Mouse (Mus musculus): ENCODE results near the gene Dut. TPM values are rescaled to one million over a fixed set of nuclear protein-coding genes. Genes with fewer than 3 reads are reported as not detected.
A peak's percentile ranks its signal among the peaks of the same experiment; 100 is the strongest.
"Not testable (repeated sequence)": the region's sequence is repeated elsewhere in the genome, so short reads cannot be mapped to it uniquely, and the experiment has no call there.

The Dut gene
- polyA plus RNA-seq, 1 experiment: 57.0 TPM

DNA sequence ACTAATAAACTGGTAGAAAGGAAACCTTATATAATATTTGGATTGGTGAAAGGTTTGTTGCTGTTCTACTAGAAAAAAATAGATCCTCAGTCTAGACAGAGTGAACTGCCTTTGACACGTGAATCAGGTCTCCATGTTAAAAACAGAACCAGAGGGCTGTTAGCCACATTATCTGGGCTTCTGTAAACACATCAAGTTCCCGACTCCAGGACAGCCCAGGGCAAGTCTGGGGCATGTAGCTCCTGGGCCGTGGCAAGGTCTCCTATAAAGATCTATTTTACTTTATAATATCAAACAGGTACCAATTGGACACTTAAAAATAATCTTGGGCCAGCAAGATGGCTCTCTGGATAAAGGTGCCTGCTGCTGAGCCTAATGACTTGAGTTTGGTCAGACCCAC, 8.9 kb downstream of the Dut start:
- no peak for DNase-seq (ENCODE audit: low read depth)
- TF ChIP-seq CTCF (IDR thresholded peaks at IDR 0.05; ENCODE audit: borderline replicate concordance, extremely low read depth, insufficient read depth, insufficient read length): no peak
- TF ChIP-seq POLR2A (IDR thresholded peaks at IDR 0.05; ENCODE audit: borderline replicate concordance, extremely low read depth, insufficient read depth, insufficient read length, poor library complexity, severe bottlenecking): no peak

DNA sequence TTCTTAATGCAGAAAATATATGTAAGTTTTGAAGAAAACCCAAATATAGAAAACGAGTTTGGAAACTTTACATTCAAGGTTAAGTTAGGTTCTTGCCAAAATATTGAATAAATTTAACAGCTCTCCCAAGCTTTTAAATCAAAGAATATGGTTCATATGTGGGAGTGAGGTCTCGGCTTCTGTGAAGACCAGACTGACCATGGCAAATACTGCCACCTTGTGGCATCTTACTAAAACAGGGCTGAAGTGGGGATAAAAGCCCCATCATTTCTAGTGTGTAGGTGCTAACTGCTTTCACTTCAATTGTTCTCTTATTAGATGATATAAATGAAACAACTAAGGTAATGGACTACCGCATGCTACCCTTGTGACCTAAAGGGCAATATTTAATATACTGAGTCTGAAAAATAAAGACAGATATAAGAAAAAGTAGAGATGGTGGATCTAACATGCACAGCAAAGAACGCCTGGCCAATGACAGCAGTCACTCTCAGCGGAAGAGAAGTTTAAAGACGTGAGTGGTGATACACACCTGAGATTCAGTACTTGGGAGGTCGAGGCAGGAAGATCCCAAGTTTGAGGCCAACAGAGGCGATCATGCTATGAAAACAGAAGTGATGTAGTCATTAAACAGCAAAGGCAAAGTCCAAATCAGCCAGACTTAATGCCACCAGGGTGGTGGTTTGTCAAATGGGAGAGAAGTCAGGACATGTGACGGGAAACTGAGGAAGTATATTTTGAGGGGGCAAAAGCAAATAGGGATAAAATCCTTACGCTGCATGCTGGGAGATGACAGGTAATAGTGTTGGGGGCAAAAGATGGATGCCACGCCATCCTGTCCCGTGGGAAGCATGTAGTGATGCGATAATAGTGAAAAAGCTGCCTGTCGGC, 12.5 kb downstream of the Dut start:
- TF ChIP-seq CTCF (IDR thresholded peaks at IDR 0.05; ENCODE audit: borderline replicate concordance, extremely low read depth, insufficient read depth, insufficient read length): peak; percentile 58; the same call in 1 of the 2 replicates
- no peak for TF ChIP-seq POLR2A (IDR thresholded peaks at IDR 0.05; ENCODE audit: borderline replicate concordance, extremely low read depth, insufficient read depth, insufficient read length, poor library complexity, severe bottlenecking)
- DNase-seq (ENCODE audit: low read depth): peak; percentile 51

DNA sequence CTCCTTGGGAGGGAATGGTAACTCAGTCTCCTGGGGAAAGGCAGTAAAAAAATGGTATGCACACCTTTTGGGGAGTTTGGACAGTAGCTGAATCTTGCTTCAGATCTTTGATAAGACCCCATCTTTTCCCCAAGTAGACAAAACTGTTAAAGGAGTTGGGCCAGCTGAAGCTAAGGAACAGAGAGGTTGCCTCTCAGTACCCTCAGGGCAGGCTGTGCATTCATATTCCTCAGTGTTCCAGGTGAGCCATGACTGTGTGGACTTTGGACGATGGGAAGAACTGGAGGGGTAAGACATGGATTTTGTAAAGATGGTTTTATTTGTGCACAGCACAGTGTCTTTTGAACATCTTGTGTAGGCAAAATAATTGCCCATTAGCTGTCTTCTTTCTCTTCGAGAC, 13.3 kb downstream of the Dut start:
- DNase-seq (ENCODE audit: low read depth): no peak
- TF ChIP-seq CTCF (IDR thresholded peaks at IDR 0.05; ENCODE audit: borderline replicate concordance, extremely low read depth, insufficient read depth, insufficient read length): no peak
- TF ChIP-seq POLR2A (IDR thresholded peaks at IDR 0.05; ENCODE audit: borderline replicate concordance, extremely low read depth, insufficient read depth, insufficient read length, poor library complexity, severe bottlenecking): no peak

DNA sequence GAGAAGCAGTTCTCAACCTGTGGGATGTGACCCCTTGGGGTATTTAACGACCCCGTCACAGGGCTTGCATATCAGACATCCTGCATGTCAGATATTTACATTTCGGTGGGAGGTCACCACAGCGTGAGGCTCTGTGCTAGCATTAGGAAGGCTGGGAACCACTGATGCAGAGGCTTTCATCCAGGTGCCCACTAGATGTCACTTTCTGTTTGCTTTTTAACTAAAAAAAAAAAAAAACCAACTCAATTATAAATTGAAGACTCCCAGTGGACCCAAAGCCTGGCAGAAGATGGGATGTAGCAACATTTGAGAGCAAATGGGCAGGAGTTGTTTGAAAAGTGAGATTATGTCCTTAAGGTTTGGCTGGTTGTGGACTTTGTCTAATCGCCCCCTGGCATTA, 16.1 kb downstream of the Dut start:
- DNase-seq (ENCODE audit: low read depth): peak; percentile 70
- no peak for TF ChIP-seq POLR2A (IDR thresholded peaks at IDR 0.05; ENCODE audit: borderline replicate concordance, extremely low read depth, insufficient read depth, insufficient read length, poor library complexity, severe bottlenecking)
- TF ChIP-seq CTCF (IDR thresholded peaks at IDR 0.05; ENCODE audit: borderline replicate concordance, extremely low read depth, insufficient read depth, insufficient read length): peak; percentile 46; the same call in 1 of the 2 replicates

DNA sequence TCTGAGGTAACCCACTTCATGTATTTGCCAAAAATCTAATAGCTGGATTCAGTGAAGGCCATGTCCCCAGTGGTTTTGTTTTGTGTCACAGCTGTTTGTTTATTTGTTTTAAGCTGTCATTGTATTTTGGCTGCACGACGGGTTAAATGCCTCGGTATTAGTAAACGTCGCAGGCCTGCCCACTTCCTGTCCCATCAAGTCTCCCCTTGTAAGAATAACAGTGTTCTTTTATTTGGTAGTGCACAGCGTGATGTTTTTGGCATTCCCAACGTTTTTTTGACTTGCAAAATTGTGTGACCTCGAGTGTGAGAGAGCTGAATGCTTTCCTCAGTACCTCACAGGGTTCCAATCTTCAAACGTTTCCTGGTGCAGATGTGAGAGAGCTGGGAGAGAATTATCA, 16.8 kb downstream of the Dut start:
- DNase-seq (ENCODE audit: low read depth): peak; percentile 38
- TF ChIP-seq POLR2A (IDR thresholded peaks at IDR 0.05; ENCODE audit: borderline replicate concordance, extremely low read depth, insufficient read depth, insufficient read length, poor library complexity, severe bottlenecking) (no peak), CTCF (IDR thresholded peaks at IDR 0.05; ENCODE audit: borderline replicate concordance, extremely low read depth, insufficient read depth, insufficient read length) (no peak)

DNA sequence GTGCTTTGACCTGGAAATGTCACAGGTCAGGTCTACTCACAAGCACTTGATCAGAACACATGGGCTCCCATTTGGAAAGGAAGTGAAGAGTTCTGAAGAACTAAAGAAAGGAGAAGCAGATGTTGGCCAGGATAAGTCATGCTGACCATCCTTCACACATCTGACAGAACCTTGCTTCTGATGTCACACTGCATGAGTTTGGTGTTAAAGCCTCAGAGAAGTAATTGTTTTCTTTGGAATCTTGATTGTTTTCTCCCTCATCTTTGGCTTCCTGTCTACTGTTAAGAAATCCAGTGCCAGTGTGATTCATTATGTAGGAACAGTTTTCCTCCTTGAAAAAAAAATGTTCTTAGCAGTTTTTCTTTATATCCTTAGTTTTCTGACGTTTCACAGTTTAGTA, 21.9 kb downstream of the Dut start:
- TF ChIP-seq CTCF (IDR thresholded peaks at IDR 0.05; ENCODE audit: borderline replicate concordance, extremely low read depth, insufficient read depth, insufficient read length) (no peak), POLR2A (IDR thresholded peaks at IDR 0.05; ENCODE audit: borderline replicate concordance, extremely low read depth, insufficient read depth, insufficient read length, poor library complexity, severe bottlenecking) (no peak)
- DNase-seq (ENCODE audit: low read depth): no peak

DNA sequence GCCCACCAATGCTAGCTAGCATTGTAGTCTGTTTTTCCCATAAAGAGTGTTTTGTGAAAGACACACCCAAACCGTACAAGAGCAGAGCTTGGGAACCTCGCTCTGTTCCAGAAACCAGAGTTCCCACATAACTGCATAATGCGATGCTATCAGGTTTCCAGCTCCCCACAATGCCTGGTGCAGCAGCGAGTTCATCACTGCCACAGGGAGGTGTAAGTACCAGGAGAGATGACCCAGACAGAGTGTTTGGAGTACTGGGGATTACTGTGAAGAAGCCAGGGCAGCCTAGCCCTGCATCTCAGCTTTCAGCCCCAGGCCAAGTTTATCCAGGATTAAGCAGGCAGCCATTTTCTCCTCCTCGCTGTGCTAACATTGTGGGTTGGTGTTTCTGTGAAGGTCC, 28.6 kb downstream of the Dut start:
- DNase-seq (ENCODE audit: low read depth): no peak
- TF ChIP-seq POLR2A (IDR thresholded peaks at IDR 0.05; ENCODE audit: borderline replicate concordance, extremely low read depth, insufficient read depth, insufficient read length, poor library complexity, severe bottlenecking): no peak
- no peak for TF ChIP-seq CTCF (IDR thresholded peaks at IDR 0.05; ENCODE audit: borderline replicate concordance, extremely low read depth, insufficient read depth, insufficient read length)

DNA sequence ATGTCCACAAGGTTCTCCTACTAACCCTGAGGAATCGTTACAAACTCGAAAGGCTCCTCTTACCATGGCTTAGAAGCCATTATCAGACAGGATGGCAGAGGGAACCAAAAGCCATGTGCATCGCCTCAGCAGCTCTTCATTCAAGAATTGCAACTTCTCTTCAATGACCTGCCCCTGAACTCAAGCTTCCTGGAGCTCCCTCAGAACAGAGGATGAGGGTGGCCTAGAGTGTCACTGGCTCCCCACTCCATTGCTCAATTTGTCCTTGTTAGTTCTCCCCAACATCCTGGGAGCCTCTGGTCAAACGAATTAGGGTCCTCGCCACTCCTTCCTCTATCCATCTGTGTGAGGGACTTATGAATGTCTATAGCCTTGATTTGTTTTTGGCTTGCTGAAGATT, 29.7 kb downstream of the Dut start:
- no peak for DNase-seq (ENCODE audit: low read depth)
- no peak for TF ChIP-seq CTCF (IDR thresholded peaks at IDR 0.05; ENCODE audit: borderline replicate concordance, extremely low read depth, insufficient read depth, insufficient read length)
- no peak for TF ChIP-seq POLR2A (IDR thresholded peaks at IDR 0.05; ENCODE audit: borderline replicate concordance, extremely low read depth, insufficient read depth, insufficient read length, poor library complexity, severe bottlenecking)

DNA sequence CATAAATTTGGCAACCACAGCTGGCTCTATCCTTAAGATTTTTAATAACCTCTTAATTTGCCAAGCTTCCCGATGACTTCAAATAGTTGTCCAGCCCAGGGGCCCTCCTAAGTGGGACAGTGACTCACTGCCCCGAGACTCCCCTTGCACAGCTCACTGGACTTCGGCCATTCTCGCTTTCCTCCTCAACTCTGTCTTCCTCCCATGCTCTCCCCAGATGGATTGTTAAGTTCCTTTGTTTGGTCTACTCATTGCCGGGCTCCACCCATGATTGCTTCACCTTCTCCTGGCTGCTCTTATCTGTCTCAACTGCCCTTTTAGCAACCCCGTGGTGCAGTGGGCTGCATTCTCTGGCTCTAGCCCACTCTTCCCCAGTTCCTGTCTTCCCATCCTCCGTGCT, 31.5 kb downstream of the Dut start:
- no peak for DNase-seq (ENCODE audit: low read depth)
- no peak for TF ChIP-seq POLR2A (IDR thresholded peaks at IDR 0.05; ENCODE audit: borderline replicate concordance, extremely low read depth, insufficient read depth, insufficient read length, poor library complexity, severe bottlenecking)
- no peak for TF ChIP-seq CTCF (IDR thresholded peaks at IDR 0.05; ENCODE audit: borderline replicate concordance, extremely low read depth, insufficient read depth, insufficient read length)

DNA sequence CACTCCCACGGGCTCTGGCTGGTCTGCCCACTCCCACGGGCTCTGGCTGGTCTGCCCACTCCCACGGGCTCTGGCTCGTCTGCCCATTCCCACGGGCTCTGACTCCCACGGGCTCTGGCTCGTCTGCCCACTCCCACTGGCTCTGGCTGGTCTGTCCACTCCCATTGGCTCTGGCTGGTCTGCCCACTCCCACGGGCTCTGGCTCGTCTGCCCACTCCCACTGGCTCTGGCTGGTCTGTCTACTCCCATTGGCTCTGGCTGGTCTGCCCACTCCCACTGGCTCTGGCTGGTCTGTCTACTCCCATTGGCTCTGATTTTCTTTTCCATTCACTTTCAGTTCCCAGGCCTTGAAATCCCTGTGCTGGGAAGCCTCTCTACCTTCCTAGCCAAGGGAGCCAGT, 33.0 kb downstream of the Dut start:
- DNase-seq (ENCODE audit: low read depth): not testable (repeated sequence)

DNA sequence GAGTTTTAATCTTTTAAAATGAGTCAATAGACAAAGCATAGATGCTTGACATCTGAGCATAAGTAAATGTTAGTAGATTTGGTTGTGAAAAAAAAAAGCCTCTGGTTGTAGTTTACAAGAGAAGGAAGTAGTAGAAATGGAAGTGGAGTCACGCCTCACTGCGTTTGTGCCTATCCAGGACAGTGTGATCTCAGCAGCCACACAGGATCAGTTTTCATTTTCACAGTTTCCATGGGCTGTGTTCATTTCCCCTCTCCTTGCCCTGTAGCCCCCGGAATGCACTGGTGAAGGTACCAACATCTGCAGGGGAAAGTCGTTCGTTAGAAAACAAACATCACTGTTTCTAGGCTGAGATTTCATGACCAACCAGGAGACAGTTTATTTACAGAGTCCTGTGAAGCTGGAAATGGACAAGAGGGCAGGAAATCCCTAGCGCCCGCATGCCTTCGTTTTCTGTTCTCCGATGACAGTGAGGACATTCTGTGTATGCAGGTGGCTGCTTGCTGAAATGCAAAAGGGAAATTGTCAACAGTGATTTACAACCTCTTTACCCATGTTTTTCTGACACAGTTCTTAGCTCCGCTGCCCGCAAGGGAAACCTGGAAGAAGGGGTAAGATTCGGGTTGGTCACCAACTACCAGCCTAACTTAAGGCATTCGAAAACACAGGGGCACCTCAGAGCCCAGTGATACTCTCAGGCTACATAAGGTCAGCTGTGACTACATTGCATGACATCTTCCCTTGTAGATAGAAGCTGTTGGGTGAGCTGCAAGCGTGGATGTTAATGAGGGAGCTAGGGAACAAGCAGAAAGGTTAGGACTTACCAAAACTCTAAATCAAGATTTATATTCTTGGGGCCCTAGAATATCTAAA, 35.6 kb downstream of the Dut start:
- TF ChIP-seq POLR2A (IDR thresholded peaks at IDR 0.05; ENCODE audit: borderline replicate concordance, extremely low read depth, insufficient read depth, insufficient read length, poor library complexity, severe bottlenecking): no peak
- TF ChIP-seq CTCF (IDR thresholded peaks at IDR 0.05; ENCODE audit: borderline replicate concordance, extremely low read depth, insufficient read depth, insufficient read length): no peak
- DNase-seq (ENCODE audit: low read depth): no peak
